Mouse (Mus musculus): ENCODE results near the gene Krt17. TPM values are rescaled to one million over a fixed set of nuclear protein-coding genes. Genes with fewer than 3 reads are reported as not detected.

Gene Krt17
- polyA plus RNA-seq, 1 experiment from 2014 or later, result 0.17 TPM

Other genes with a start within 250 kb of the Krt17 start
- not detected in 2 replicates for gene Krt33a, start 244.8 kb downstream of the Krt17 start, polyA plus RNA-seq (2015; fragmentation: Nextera tagmentation; extraction: Ambion mirVana)
- gene Krt33b, start 231.2 kb downstream of the Krt17 start, polyA plus RNA-seq (2015; fragmentation: Nextera tagmentation; extraction: Ambion mirVana), result not detected in 2 replicates
- gene Krt34, start 219.5 kb downstream of the Krt17 start, polyA plus RNA-seq (2015; fragmentation: Nextera tagmentation; extraction: Ambion mirVana), result not detected in 2 replicates
- not detected in 2 replicates for gene Krt31, start 210.5 kb downstream of the Krt17 start, polyA plus RNA-seq (2015; fragmentation: Nextera tagmentation; extraction: Ambion mirVana)
- gene Krt32, start 172.8 kb downstream of the Krt17 start, polyA plus RNA-seq (2015; fragmentation: Nextera tagmentation; extraction: Ambion mirVana), result not detected in 2 replicates
- not detected in 2 replicates for gene Krt35, start 164.8 kb downstream of the Krt17 start, polyA plus RNA-seq (2015; fragmentation: Nextera tagmentation; extraction: Ambion mirVana)
- not detected in 2 replicates for gene Krt36, start 155.4 kb downstream of the Krt17 start, polyA plus RNA-seq (2015; fragmentation: Nextera tagmentation; extraction: Ambion mirVana)
- gene Krt13, start 139.5 kb downstream of the Krt17 start, polyA plus RNA-seq (2015; fragmentation: Nextera tagmentation; extraction: Ambion mirVana), result 0.57 TPM in 1 of 2 replicates, not detected in the other
- gene Krt15, start 125.1 kb downstream of the Krt17 start, polyA plus RNA-seq (2015; fragmentation: Nextera tagmentation; extraction: Ambion mirVana), result 0.22 and 1.2 TPM in 2 replicates
- 1.00 and 1.2 TPM in 2 replicates for gene Krt19, start 112.4 kb downstream of the Krt17 start, polyA plus RNA-seq (2015; fragmentation: Nextera tagmentation; extraction: Ambion mirVana)
- not detected in 2 replicates for gene Krt9, start 67.8 kb downstream of the Krt17 start, polyA plus RNA-seq (2015; fragmentation: Nextera tagmentation; extraction: Ambion mirVana)
- gene Krt14, start 53.5 kb downstream of the Krt17 start, polyA plus RNA-seq (2015; fragmentation: Nextera tagmentation; extraction: Ambion mirVana), result 0.12 and 0.39 TPM in 2 replicates
- not detected in 2 replicates for gene Krt16, start 12.1 kb downstream of the Krt17 start, polyA plus RNA-seq (2015; fragmentation: Nextera tagmentation; extraction: Ambion mirVana)
- gene Krt42, start 8.8 kb upstream of the Krt17 start, polyA plus RNA-seq (2015; fragmentation: Nextera tagmentation; extraction: Ambion mirVana), result not detected in 2 replicates
- 1,398 and 1,436 TPM in 2 replicates for gene Eif1, start 58.9 kb upstream of the Krt17 start, polyA plus RNA-seq (2015; fragmentation: Nextera tagmentation; extraction: Ambion mirVana)
- gene Gast, start 73.4 kb upstream of the Krt17 start, polyA plus RNA-seq (2015; fragmentation: Nextera tagmentation; extraction: Ambion mirVana), result 0.66 and 1.7 TPM in 2 replicates
- gene Hap1, start 95.1 kb upstream of the Krt17 start, polyA plus RNA-seq (2015; fragmentation: Nextera tagmentation; extraction: Ambion mirVana), result 94.1 and 94.4 TPM in 2 replicates
- 65.5 and 73.9 TPM in 2 replicates for gene Jup, start 136.7 kb upstream of the Krt17 start, polyA plus RNA-seq (2015; fragmentation: Nextera tagmentation; extraction: Ambion mirVana)
- 17.6 and 20.2 TPM in 2 replicates for gene P3h4, start 153.8 kb upstream of the Krt17 start, polyA plus RNA-seq (2015; fragmentation: Nextera tagmentation; extraction: Ambion mirVana)
- 27.2 and 32.3 TPM in 2 replicates for gene Fkbp10, start 154.7 kb upstream of the Krt17 start, polyA plus RNA-seq (2015; fragmentation: Nextera tagmentation; extraction: Ambion mirVana)
- gene Nt5c3b, start 180.8 kb upstream of the Krt17 start, polyA plus RNA-seq (2015; fragmentation: Nextera tagmentation; extraction: Ambion mirVana), result 103 and 106 TPM in 2 replicates
- 0.75 and 0.84 TPM in 2 replicates for gene Klhl10, start 180.9 kb upstream of the Krt17 start, polyA plus RNA-seq (2015; fragmentation: Nextera tagmentation; extraction: Ambion mirVana)
- 11.0 and 12.2 TPM in 2 replicates for gene Klhl11, start 211.7 kb upstream of the Krt17 start, polyA plus RNA-seq (2015; fragmentation: Nextera tagmentation; extraction: Ambion mirVana)

All from hindbrain, embryonic 13.5 days (tissue).